Mouse (Mus musculus): ENCODE results near the gene Gm281. TPM values are rescaled to one million over a fixed set of nuclear protein-coding genes. Genes with fewer than 3 reads are reported as not detected.

The Gm281 gene
- not detected for polyA plus RNA-seq (2017; shearing (Covaris generic))

DNA sequence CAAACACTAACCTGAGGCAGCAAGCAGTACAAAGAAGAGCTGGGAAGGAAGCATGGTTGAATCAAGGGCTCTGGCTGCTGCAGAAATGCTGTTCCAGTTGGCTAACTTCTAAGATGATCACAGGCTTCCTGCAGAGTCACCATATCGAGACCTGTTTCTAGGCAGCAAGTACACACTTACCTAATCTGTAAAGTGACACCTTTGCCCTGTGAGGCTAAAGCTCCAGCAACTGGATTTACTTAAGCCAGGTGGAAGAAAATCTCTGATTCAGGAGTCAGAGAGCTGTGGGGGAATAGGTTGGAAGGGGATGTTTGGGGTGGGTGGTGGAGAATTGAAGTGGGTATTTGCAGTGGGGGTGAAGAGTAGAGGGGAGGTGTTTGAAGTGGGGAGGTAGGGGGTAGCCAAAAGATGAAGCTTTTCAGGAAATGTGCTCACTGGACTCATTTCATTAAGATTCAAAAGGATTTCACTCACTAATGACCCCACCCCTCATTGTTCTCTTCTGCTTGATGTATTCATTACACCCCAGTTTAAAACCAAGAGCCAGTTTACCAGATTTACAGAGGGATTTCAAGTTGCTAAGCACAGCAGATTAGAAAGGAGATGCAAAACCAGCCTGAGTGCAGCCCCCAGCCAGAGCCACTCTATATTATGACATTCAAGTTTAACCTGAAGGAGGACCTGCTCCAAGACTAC lies at the start of gene Gm281:
Gene Gm281, minus strand, starts transcription at position 92 of the 696 bp plus-strand sequence.

DNA sequence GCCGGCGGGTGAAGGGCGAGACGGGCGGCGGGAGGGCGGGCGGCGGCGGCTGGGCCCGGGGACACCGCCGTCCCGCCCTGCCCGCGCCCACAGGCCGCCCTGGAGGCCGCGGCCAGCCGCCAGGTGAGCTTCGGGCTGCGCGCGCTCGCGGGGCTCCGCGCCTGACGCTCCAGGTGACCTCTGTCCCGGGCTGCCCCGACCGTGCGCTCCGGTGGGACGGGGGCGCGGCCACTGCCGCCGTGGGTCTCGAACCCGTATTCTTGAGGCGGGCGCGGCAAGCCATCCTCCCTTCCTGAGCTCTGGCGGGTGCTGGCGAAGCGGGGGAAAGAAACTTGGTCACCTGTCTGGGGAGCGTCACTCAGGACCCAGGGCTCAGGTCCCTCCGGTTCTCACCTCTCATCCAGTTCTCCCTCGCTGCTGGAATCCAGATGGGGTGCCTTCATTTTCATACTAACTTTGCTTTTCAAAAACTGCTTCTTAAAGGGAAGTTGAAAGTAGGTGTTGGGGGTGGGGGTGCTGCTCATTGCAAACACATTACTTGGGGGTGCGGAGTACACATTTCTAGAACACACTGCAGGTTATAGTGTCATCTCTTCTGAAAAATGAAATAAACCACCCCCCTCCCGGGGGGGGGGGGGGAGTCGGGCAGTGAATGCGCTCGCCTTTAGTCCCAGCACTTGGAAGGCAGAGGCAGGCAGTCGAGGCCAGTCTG lies 47.3 kb upstream of the Gm281 start, which contains the start of the genes Atxn7 and Thoc7:
Gene Atxn7, plus strand, starts transcription at position 40 of the 712 bp plus-strand sequence.
Gene Thoc7, minus strand, starts transcription at position 452 of the 712 bp plus-strand sequence.

Other genes with a start within 250 kb of the Gm281 start
- not detected for gene Sntn, start 243.6 kb downstream of the Gm281 start, polyA plus RNA-seq (2017; shearing (Covaris generic))
- gene Atxn7, start 47.0 kb upstream of the Gm281 start, polyA plus RNA-seq (2017; shearing (Covaris generic)) = 6.4 TPM
- 152 TPM for gene Thoc7, start 47.4 kb upstream of the Gm281 start, polyA plus RNA-seq (2017; shearing (Covaris generic))
- 154 TPM for gene Psmd6, start 206.5 kb upstream of the Gm281 start, polyA plus RNA-seq (2017; shearing (Covaris generic))